Mouse (Mus musculus) intestine, embryonic 15.5 days (tissue): ENCODE measurements around the gene Pip5kl1. TPM values are rescaled to one million over a fixed set of nuclear protein-coding genes. Genes with fewer than 3 reads are reported as not detected.

Experiments
- ATAC-seq: fragments of 200-750 bp; cut with Nextera tagmentation; 2 replicates; pipeline ENCODE4 v1.8.0; 2017; ENCODE audit warnings: moderate TSS enrichment, moderate library complexity
- H3K27ac ChIP-seq: fragments of 300-500 bp; sonication (generic); 2 replicates; pipeline ENCODE4 v1.5.1; 2015; ENCODE audit warnings: mild to moderate bottlenecking, inconsistent platforms
- H3K27me3 ChIP-seq: fragments of 300-500 bp; sonication (generic); replicated peaks from 2 replicates; pipeline ENCODE4 v1.6.1; 2015; ENCODE audit warnings: inconsistent platforms
- H3K36me3 ChIP-seq: fragments of 300-500 bp; sonication (generic); 2 replicates; pipeline ENCODE4 v1.6.1; 2015; ENCODE audit warnings: inconsistent platforms
- H3K4me1 ChIP-seq: fragments of 300-500 bp; sonication (generic); replicated peaks from 2 replicates; pipeline ENCODE4 v1.6.1; 2015; ENCODE audit warnings: inconsistent platforms
- H3K4me2 ChIP-seq: fragments of 300-500 bp; sonication (generic); replicated peaks from 2 replicates; pipeline ENCODE4 v1.6.1; 2015; ENCODE audit warnings: mild to moderate bottlenecking, inconsistent platforms
- H3K4me3 ChIP-seq: fragments of 300-500 bp; sonication (generic); replicated peaks from 2 replicates; pipeline ENCODE4 v1.5.1; 2015; ENCODE audit warnings: inconsistent platforms
- H3K9ac ChIP-seq: fragments of 300-500 bp; sonication (generic); 2 replicates; pipeline ENCODE4 v1.6.1; 2015; ENCODE audit warnings: inconsistent platforms
- H3K9me3 ChIP-seq: fragments of 300-500 bp; sonication (generic); 2 replicates; pipeline ENCODE4 v1.6.1; 2016; ENCODE audit warnings: inconsistent platforms
- WGBS: fragments of 180-500 bp; shearing (Covaris S2); methylation state at CpG from one replicate; pipeline ENCODE4 v1.1.7; 2015; 5-methylcytosine and 5-hydroxymethylcytosine counted together
- polyA plus RNA-seq: library from polyadenylated mRNA; unstranded; fragments of >200 nt; fragmentation: Nextera tagmentation; extraction: Ambion mirVana; gene quantifications from 2 replicates; pipeline ENCODE4 v1.2.1, GENCODE M21; 2015

The Pip5kl1 gene
- polyA plus RNA-seq, 1 experiment from 2014 or later: 0.69 TPM

- no peak for ATAC-seq
- WGBS: 75% methylated on average over 6 of the region's 6 CpGs
- Histone ChIP-seq H3K27me3 (no peaks in the 10 kb centered on the region), H3K4me1 (peaks cover 14% of the 10 kb centered on the region; the same call in 1 of the 2 replicates), H3K4me3 (no peak overlapping the region), H3K4me2 (no peak overlapping the region), H3K9me3 (no peaks in the 10 kb centered on the region), H3K36me3 (no peaks in the 10 kb centered on the region), H3K27ac (no peak overlapping the region), H3K9ac (no peak overlapping the region)
Measured at GRCm38 (mm10) chr2:32591249-32591648, 16.7 kb downstream of the Pip5kl1 start.

GRCm38 (mm10) chr2:32596725-32597124 is 22.1 kb downstream of the Pip5kl1 start:
- Histone ChIP-seq H3K4me3 (no peak overlapping the region), H3K36me3 (no peaks in the 10 kb centered on the region)
- ATAC-seq: no peak

GRCm38 (mm10) chr2:32597248-32597647 is 22.7 kb downstream of the Pip5kl1 start:
- H3K9me3 ChIP-seq: no peaks in the 10 kb centered on the region
- H3K36me3 ChIP-seq: no peaks in the 10 kb centered on the region
- H3K4me1 ChIP-seq: peaks cover 8% of the 10 kb centered on the region
- WGBS: 80% methylated on average over 5 of the region's 5 CpGs
- H3K27ac ChIP-seq: no peak overlapping the region
- no peak overlapping the region for H3K9ac ChIP-seq
- no peak overlapping the region for H3K4me3 ChIP-seq
- no peak overlapping the region for H3K4me2 ChIP-seq
- ATAC-seq: no peak
- no peaks in the 10 kb centered on the region for H3K27me3 ChIP-seq

More at GRCm38 (mm10) chr2:32596725-32597124, 22.1 kb downstream of the Pip5kl1 start:
- Histone ChIP-seq H3K4me1 (peaks cover 8% of the 10 kb centered on the region), H3K27me3 (no peaks in the 10 kb centered on the region), H3K9ac (no peak overlapping the region), H3K9me3 (no peaks in the 10 kb centered on the region), H3K4me2 (no peak overlapping the region), H3K27ac (no peak overlapping the region)
- WGBS: 89% methylated on average over 13 of the region's 13 CpGs

- Histone ChIP-seq H3K9ac (no peak overlapping the region), H3K9me3 (no peaks in the 10 kb centered on the region), H3K27me3 (no peaks in the 10 kb centered on the region), H3K4me3 (no peak overlapping the region), H3K27ac (no peak overlapping the region), H3K4me1 (peaks cover 10% of the 10 kb centered on the region), H3K4me2 (no peak overlapping the region), H3K36me3 (no peaks in the 10 kb centered on the region)
- WGBS: 80% methylated on average over 5 of the region's 5 CpGs
- no peak for ATAC-seq
Measured at GRCm38 (mm10) chr2:32597699-32598098, 23.1 kb downstream of the Pip5kl1 start.

GRCm38 (mm10) chr2:32598506-32598905 is 23.9 kb downstream of the Pip5kl1 start:
- no peaks in the 10 kb centered on the region for H3K36me3 ChIP-seq
- H3K4me2 ChIP-seq: no peak overlapping the region
- H3K27me3 ChIP-seq: no peaks in the 10 kb centered on the region
- ATAC-seq: no peak
- H3K4me1 ChIP-seq: peaks cover 10% of the 10 kb centered on the region
- no peak overlapping the region for H3K27ac ChIP-seq
- H3K9ac ChIP-seq: no peak overlapping the region
- H3K9me3 ChIP-seq: no peaks in the 10 kb centered on the region
- no peak overlapping the region for H3K4me3 ChIP-seq
- 86% methylated on average over 8 of the region's 8 CpGs for WGBS

GRCm38 (mm10) chr2:32599409-32599808 is 24.8 kb downstream of the Pip5kl1 start, which contains the start of gene St6galnac6:
TSS of gene St6galnac6 (plus strand) at chr2:32599709.
- Histone ChIP-seq H3K4me1 (peaks cover 10% of the 10 kb centered on the region), H3K9me3 (no peaks in the 10 kb centered on the region)
- WGBS: 93% methylated on average over 3 of the region's 3 CpGs

GRCm38 (mm10) chr2:32601417-32602065 is 26.9 kb downstream of the Pip5kl1 start:
- Histone ChIP-seq H3K4me3 (no peak overlapping the region), H3K27me3 (no peaks in the 10 kb centered on the region), H3K4me2 (no peak overlapping the region), H3K36me3 (no peaks in the 10 kb centered on the region), H3K9ac (no peak overlapping the region), H3K9me3 (no peaks in the 10 kb centered on the region), H3K27ac (no peak overlapping the region), H3K4me1 (peaks cover 10% of the 10 kb centered on the region)
- 39% methylated on average over 8 of the region's 8 CpGs for WGBS
- ATAC-seq: peak; percentile 57

More at GRCm38 (mm10) chr2:32599409-32599808, 24.8 kb downstream of the Pip5kl1 start, which contains the start of gene St6galnac6:
- Histone ChIP-seq H3K9ac (no peak within 1 kb of the TSS), H3K27ac (no peak within 1 kb of the TSS), H3K4me2 (no peak within 1 kb of the TSS), H3K36me3 (no peaks in the 10 kb centered on the region), H3K4me3 (no peak within 1 kb of the TSS), H3K27me3 (no peaks in the 10 kb centered on the region)
- no peak for ATAC-seq

GRCm38 (mm10) chr2:32602600-32603054 is 28.0 kb downstream of the Pip5kl1 start:
- peak; percentile 65 for ATAC-seq
- H3K36me3 ChIP-seq: no peaks in the 10 kb centered on the region
- H3K4me3 ChIP-seq: peak overlapping the region; percentile 31
- H3K27me3 ChIP-seq: no peaks in the 10 kb centered on the region
- peak overlapping the region; percentile 60 for H3K4me2 ChIP-seq
- peaks cover 11% of the 10 kb centered on the region for H3K4me1 ChIP-seq
- H3K27ac ChIP-seq: peak overlapping the region; percentile 49; the same call in 1 of the 2 replicates
- H3K9me3 ChIP-seq: no peaks in the 10 kb centered on the region
- H3K9ac ChIP-seq: peak overlapping the region; percentile 15; the same call in 1 of the 2 replicates
- 2% methylated on average over 11 of the region's 11 CpGs for WGBS

- H3K27me3 ChIP-seq: no peaks in the 10 kb centered on the region
- no peak for ATAC-seq
- peaks cover 29% of the 10 kb centered on the region for H3K4me1 ChIP-seq
- H3K4me2 ChIP-seq: no peak overlapping the region
- no peak overlapping the region for H3K27ac ChIP-seq
- 47% methylated on average over 10 of the region's 10 CpGs for WGBS
- no peak overlapping the region for H3K4me3 ChIP-seq
- H3K9ac ChIP-seq: no peak overlapping the region
- H3K9me3 ChIP-seq: no peaks in the 10 kb centered on the region
- H3K36me3 ChIP-seq: no peaks in the 10 kb centered on the region
Measured at GRCm38 (mm10) chr2:32604631-32605030, 30.0 kb downstream of the Pip5kl1 start.

- Histone ChIP-seq H3K36me3 (no peaks in the 10 kb centered on the region), H3K4me2 (peak overlapping the region; percentile 87), H3K27me3 (no peaks in the 10 kb centered on the region), H3K9ac (peak overlapping the region; percentile 61), H3K27ac (peak overlapping the region; percentile 56), H3K4me1 (peaks cover 29% of the 10 kb centered on the region), H3K4me3 (peak overlapping the region; percentile 76), H3K9me3 (no peaks in the 10 kb centered on the region)
- 11% methylated on average over 53 of the region's 55 CpGs for WGBS
- peak; percentile 75 for ATAC-seq
Measured at GRCm38 (mm10) chr2:32606161-32607142, 31.9 kb downstream of the Pip5kl1 start.

GRCm38 (mm10) chr2:32607262-32607947 is 32.8 kb downstream of the Pip5kl1 start:
- Histone ChIP-seq H3K4me1 (peaks cover 34% of the 10 kb centered on the region), H3K9ac (peak overlapping the region; percentile 61), H3K9me3 (no peaks in the 10 kb centered on the region), H3K4me2 (peak overlapping the region; percentile 87), H3K4me3 (peak overlapping the region; percentile 76), H3K36me3 (no peaks in the 10 kb centered on the region), H3K27ac (peak overlapping the region; percentile 56), H3K27me3 (no peaks in the 10 kb centered on the region)
- peak; percentile 44 for ATAC-seq
- 7% methylated on average over 34 of the region's 34 CpGs for WGBS
